Comparison of ENCODE assay signal across 8 mouse cellular contexts in genomic region chr19:32956916-32957558, GRCm38 (mm10).
DNase-seq lines count a peak whose midpoint lies in the region; ATAC-seq and TF ChIP-seq lines count a peak whose summit lies in the region.

No protein-coding gene starts in this region.

- no peak for DNase-seq in kidney, adult 2 months
- DNase-seq in kidney, adult 8-10 months = no peak
- DNase-seq in embryonic facial prominence, embryonic 11.5 days (ENCODE audit: low spot score) = peak; percentile 32
- peak; percentile 65 for DNase-seq in thymus, postnatal 0 days (ENCODE audit: low spot score)
- DNase-seq in urinary bladder, adult 18-20 months (ENCODE audit: low spot score in 2 of 2) = no peak
- DNase-seq in testis, postnatal 10 days (ENCODE audit: low spot score) = no peak

- H3K4me2 ChIP-seq in embryonic facial prominence, embryonic 11.5 days (ENCODE audit: low read depth, low read length) = peak overlapping the region; percentile 37; the same call in 1 of the 2 replicates
- peak overlapping the region; percentile 54 for H3K4me2 ChIP-seq in intestine, embryonic 16.5 days (ENCODE audit: low read depth, low read length)

- H3K27ac ChIP-seq in kidney, adult 2 months (ENCODE audit: insufficient read depth, low read depth, low read length) = no peak overlapping the region
- no peak overlapping the region for H3K27ac ChIP-seq in embryonic facial prominence, embryonic 11.5 days (replicated peaks; ENCODE audit: low read depth, low read length)
- no peak overlapping the region for H3K27ac ChIP-seq in intestine, embryonic 16.5 days (ENCODE audit: low read length)

- peaks cover 3% of the 10 kb centered on the region; the same call in 1 of the 2 replicates for H3K4me1 ChIP-seq in kidney, adult 2 months (ENCODE audit: control insufficient read depth, insufficient read depth, low read length)
- no peaks in the 10 kb centered on the region; the same call in 1 of the 2 replicates for H3K4me1 ChIP-seq in embryonic facial prominence, embryonic 11.5 days (ENCODE audit: control insufficient read depth, insufficient read depth, low read length)
- peaks cover 19% of the 10 kb centered on the region; the same call in 1 of the 2 replicates for H3K4me1 ChIP-seq in intestine, embryonic 16.5 days (ENCODE audit: control insufficient read depth, insufficient read depth, low read length)
- H3K4me1 ChIP-seq in megakaryocyte, embryonic 14.5 days = peaks cover 68% of the 10 kb centered on the region

- peak overlapping the region; percentile 9; the same call in 1 of the 2 replicates for H3K4me3 ChIP-seq in kidney, adult 2 months (ENCODE audit: insufficient read depth, low read depth, low read length)
- peak overlapping the region; percentile 0; the same call in 1 of the 2 replicates for H3K4me3 ChIP-seq in embryonic facial prominence, embryonic 11.5 days (ENCODE audit: low read depth, low read length)
- H3K4me3 ChIP-seq in intestine, embryonic 16.5 days (ENCODE audit: low read length) = peak overlapping the region; percentile 28
- peak overlapping the region; percentile 90 for H3K4me3 ChIP-seq in megakaryocyte, embryonic 14.5 days (replicated peaks)

- TF ChIP-seq CTCF in kidney, adult 2 months (conservative IDR thresholded peaks at IDR 0.05; ENCODE audit: insufficient read depth, insufficient read length, low read depth, low read length) = no peak

- H3K9me3 ChIP-seq in embryonic facial prominence, embryonic 11.5 days (replicated peaks; ENCODE audit: control insufficient read depth, low read length) = no peaks in the 10 kb centered on the region
- H3K9me3 ChIP-seq in intestine, embryonic 16.5 days (ENCODE audit: control insufficient read depth, low read length) = no peaks in the 10 kb centered on the region
- no peaks in the 10 kb centered on the region for H3K9me3 ChIP-seq in megakaryocyte, embryonic 14.5 days

- H3K9ac ChIP-seq in embryonic facial prominence, embryonic 11.5 days (replicated peaks; ENCODE audit: low read length) = no peak overlapping the region
- H3K9ac ChIP-seq in intestine, embryonic 16.5 days (ENCODE audit: low read depth, low read length) = peak overlapping the region; percentile 32; the same call in 1 of the 2 replicates

- WGBS in kidney, adult 2 months = 20% methylated on average over 13 of the region's 13 CpGs
- 3% methylated on average over 13 of the region's 13 CpGs for WGBS in embryonic facial prominence, embryonic 11.5 days
- WGBS in intestine, embryonic 16.5 days = 7% methylated on average over 13 of the region's 13 CpGs

- no peak for TF ChIP-seq POLR2A in kidney, adult 2 months (IDR thresholded peaks at IDR 0.05; ENCODE audit: low read depth, low read length)

- no peaks in the 10 kb centered on the region for H3K36me3 ChIP-seq in kidney, adult 2 months (ENCODE audit: control insufficient read depth, insufficient read depth, low read length)
- no peaks in the 10 kb centered on the region for H3K36me3 ChIP-seq in embryonic facial prominence, embryonic 11.5 days (replicated peaks; ENCODE audit: control insufficient read depth, insufficient read depth, low read depth, low read length)
- H3K36me3 ChIP-seq in intestine, embryonic 16.5 days (ENCODE audit: control insufficient read depth, insufficient read depth, low read length) = no peaks in the 10 kb centered on the region
- no peaks in the 10 kb centered on the region for H3K36me3 ChIP-seq in megakaryocyte, embryonic 14.5 days (replicated peaks; ENCODE audit: low read length)

- ATAC-seq in embryonic facial prominence, embryonic 11.5 days (replicated peaks; ENCODE audit: insufficient number of reproducible peaks, low FRiP score, low TSS enrichment, low read depth) = no peak
- ATAC-seq in intestine, embryonic 16.5 days = 0 out of 2 replicates have a peak, but pooled peaks have one; percentile 21

- H3K27me3 ChIP-seq in kidney, adult 2 months (replicated peaks; ENCODE audit: control insufficient read depth, insufficient read depth, low read length) = no peaks in the 10 kb centered on the region
- no peaks in the 10 kb centered on the region for H3K27me3 ChIP-seq in embryonic facial prominence, embryonic 11.5 days (ENCODE audit: control insufficient read depth, insufficient read depth, low read length)
- H3K27me3 ChIP-seq in intestine, embryonic 16.5 days (replicated peaks; ENCODE audit: control insufficient read depth, insufficient read depth, low read length) = no peaks in the 10 kb centered on the region
- H3K27me3 ChIP-seq in megakaryocyte, embryonic 14.5 days (replicated peaks) = peaks cover 19% of the 10 kb centered on the region

Comparison
In these comparisons a context has a peak if more than half of its experiments do, and no peak if none do; other contexts are left out.
1. DNase-seq: peak in embryonic facial prominence, embryonic 11.5 days (single experiment) and thymus, postnatal 0 days (single experiment); none in kidney, adult 2 months (single experiment), kidney, adult 8-10 months (0 of 2), urinary bladder, adult 18-20 months (0 of 2) and testis, postnatal 10 days (single experiment).
2. H3K4me3 ChIP-seq: peak in every context shown above with its lines; median percentile 90 in megakaryocyte, embryonic 14.5 days; 28 in intestine, embryonic 16.5 days; 9 in kidney, adult 2 months; 0 in embryonic facial prominence, embryonic 11.5 days.